19 mouse cellular contexts compared by ENCODE assay signal in the genomic region with DNA sequence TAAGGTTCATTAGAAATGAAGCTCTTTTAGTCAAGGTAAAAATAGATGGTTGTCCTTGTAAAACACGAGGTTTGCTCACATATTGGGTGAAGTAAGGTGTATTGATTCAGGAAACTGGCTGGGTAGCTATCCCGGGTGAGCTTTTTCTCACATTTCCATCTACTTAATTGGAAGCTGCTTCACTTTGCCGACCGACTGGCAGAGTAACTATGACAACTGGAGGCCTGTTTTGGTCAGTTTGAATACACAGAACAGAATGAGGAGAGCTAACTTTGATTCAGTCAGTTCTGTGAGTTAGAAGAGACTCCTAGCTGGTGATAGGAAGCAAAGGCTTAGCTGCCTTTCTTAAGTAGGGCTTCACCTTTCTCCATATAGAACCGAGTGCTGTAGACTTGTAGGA.
A peak's percentile ranks its signal among the peaks of the same experiment; 100 is the strongest.
DNase-seq lines count a peak whose midpoint lies in the region; ATAC-seq and TF ChIP-seq lines count a peak whose summit lies in the region.
"Had no signal": no experiment of that assay in that cellular context is flagged by ENCODE, and none has a peak within 500 bp of the region (broad histone marks: within the 10 kb centered on the region; RNA-seq: fewer than 3 reads in every experiment).

No protein-coding gene starts in this region.

- H3K4me3 ChIP-seq in layer of hippocampus, adult 2 months, result no peak overlapping the region
- H3K4me3 ChIP-seq in midbrain, postnatal 0 days (ENCODE audit: low read depth, low read length), result no peak overlapping the region
- no peak overlapping the region for H3K4me3 ChIP-seq in midbrain, embryonic 11.5 days (ENCODE audit: low read depth, low read length)
- no peak overlapping the region for H3K4me3 ChIP-seq in embryonic fibroblast, embryonic 13.5 days (ENCODE audit: insufficient read depth, low read length)
- H3K4me3 ChIP-seq: embryonic facial prominence, embryonic 12.5 days; forebrain, embryonic 12.5 days; heart, embryonic 15.5 days had no signal

- H3K9me3 ChIP-seq in midbrain, postnatal 0 days (ENCODE audit: low read length), result no peaks in the 10 kb centered on the region
- H3K9me3 ChIP-seq in midbrain, embryonic 11.5 days (ENCODE audit: control insufficient read depth, low read length), result no peaks in the 10 kb centered on the region
- H3K9me3 ChIP-seq: embryonic facial prominence, embryonic 12.5 days; forebrain, embryonic 12.5 days; heart, embryonic 15.5 days had no signal

- 46% methylated on average over 5 of the region's 5 CpGs for WGBS in midbrain, postnatal 0 days
- WGBS in midbrain, embryonic 11.5 days, result 76% methylated on average over 5 of the region's 5 CpGs

- no peaks in the 10 kb centered on the region for H3K36me3 ChIP-seq in midbrain, postnatal 0 days (ENCODE audit: insufficient read depth, low read length)
- H3K36me3 ChIP-seq in midbrain, embryonic 11.5 days (ENCODE audit: control insufficient read depth, insufficient read depth, low read length), result no peaks in the 10 kb centered on the region
- H3K36me3 ChIP-seq: embryonic facial prominence, embryonic 12.5 days; heart, embryonic 15.5 days had no signal

- no peak for ATAC-seq in midbrain, postnatal 0 days (ENCODE audit: low FRiP score)
- ATAC-seq in midbrain, embryonic 11.5 days (ENCODE audit: low FRiP score), result no peak
- ATAC-seq: hindbrain, embryonic 16.5 days had no signal

- H3K9ac ChIP-seq in midbrain, postnatal 0 days (replicated peaks; ENCODE audit: low read length, poor library complexity, severe bottlenecking), result no peak overlapping the region
- no peak overlapping the region for H3K9ac ChIP-seq in midbrain, embryonic 11.5 days (ENCODE audit: low read length)
- H3K9ac ChIP-seq: embryonic facial prominence, embryonic 12.5 days; forebrain, embryonic 12.5 days; heart, embryonic 15.5 days had no signal

- DNase-seq in heart, adult 11 months, result peak; percentile 76
- DNase-seq in heart, adult 9 months (ENCODE audit: low spot score in 2 of 2), result no peak
- DNase-seq in layer of hippocampus, adult 2 months (ENCODE audit: low spot score in 2 of 2), result no peak
- DNase-seq in layer of hippocampus, postnatal 25 days (ENCODE audit: extremely low spot score in 1 of 2, low spot score in 1 of 2), result no peak
- no peak for DNase-seq in midbrain, postnatal 0 days (ENCODE audit: low spot score)
- DNase-seq in midbrain, embryonic 11.5 days (ENCODE audit: low spot score, missing footprints), result no peak
- DNase-seq in cerebellum, postnatal 4 days (ENCODE audit: low spot score in 2 of 2), result no peak
- DNase-seq: adrenal gland, adult 2 months; adrenal gland, postnatal 25 days; cerebellum, adult 2 months; cerebellum, postnatal 10 days; gastrocnemius, postnatal 14 days; heart, postnatal 14 days; kidney, adult 11 months had no signal

- no peak overlapping the region for H3K4me2 ChIP-seq in midbrain, postnatal 0 days (ENCODE audit: low read depth, low read length, poor library complexity, severe bottlenecking)
- H3K4me2 ChIP-seq in midbrain, embryonic 11.5 days, result no peak overlapping the region
- H3K4me2 ChIP-seq: embryonic facial prominence, embryonic 12.5 days; forebrain, embryonic 12.5 days; heart, embryonic 15.5 days had no signal

- H3K27ac ChIP-seq in layer of hippocampus, adult 2 months, result peak overlapping the region; percentile 52
- 0 out of 2 replicates have a peak overlapping the region, but pooled peaks have one; percentile 12 for H3K27ac ChIP-seq in midbrain, postnatal 0 days (ENCODE audit: low read depth, low read length)
- H3K27ac ChIP-seq in midbrain, embryonic 11.5 days (ENCODE audit: low read depth, low read length), result no peak overlapping the region
- peak overlapping the region; percentile 70 for H3K27ac ChIP-seq in embryonic fibroblast, embryonic 13.5 days (ENCODE audit: insufficient read depth, low read length)
- H3K27ac ChIP-seq: embryonic facial prominence, embryonic 12.5 days; forebrain, embryonic 12.5 days; heart, embryonic 15.5 days had no signal

- TF ChIP-seq POLR2A in embryonic fibroblast, embryonic 13.5 days (IDR thresholded peaks at IDR 0.05; ENCODE audit: low read depth, low read length), result no peak

- H3K27me3 ChIP-seq in midbrain, postnatal 0 days (ENCODE audit: insufficient read depth, low read length), result no peaks in the 10 kb centered on the region
- H3K27me3 ChIP-seq in midbrain, embryonic 11.5 days (ENCODE audit: control insufficient read depth, insufficient read depth, low read length), result no peaks in the 10 kb centered on the region
- H3K27me3 ChIP-seq: embryonic facial prominence, embryonic 12.5 days; forebrain, embryonic 12.5 days; heart, embryonic 15.5 days had no signal

- TF ChIP-seq CTCF in layer of hippocampus, adult 2 months (conservative IDR thresholded peaks at IDR 0.05), result no peak
- TF ChIP-seq CTCF in midbrain, postnatal 0 days (IDR thresholded peaks at IDR 0.05), result no peak
- no peak for TF ChIP-seq CTCF in embryonic fibroblast, embryonic 13.5 days (IDR thresholded peaks at IDR 0.05; ENCODE audit: borderline replicate concordance, insufficient read depth, low read length)

- no peaks in the 10 kb centered on the region for H3K4me1 ChIP-seq in midbrain, postnatal 0 days (ENCODE audit: insufficient read depth, low read length)
- no peaks in the 10 kb centered on the region for H3K4me1 ChIP-seq in midbrain, embryonic 11.5 days (ENCODE audit: control insufficient read depth, insufficient read depth, low read length)
- H3K4me1 ChIP-seq in embryonic fibroblast, embryonic 13.5 days (ENCODE audit: control insufficient read depth, insufficient read depth, low read length), result peaks cover 19% of the 10 kb centered on the region
